Mouse (Mus musculus) c-Kit-positive CD71-positive TER-119-positive erythroid progenitor cells, embryonic 14.5 days (primary cell): ENCODE data around the gene Zfp65.
A peak's percentile ranks its signal among the peaks of the same experiment; 100 is the strongest.
"Not testable (repeated sequence)": the region's sequence is repeated elsewhere in the genome, so short reads cannot be mapped to it uniquely, and the experiment has no call there.

ENCODE experiments used
- DNase-seq: peaks from one replicate; pipeline ENCODE4 v3.0.0-alpha.2; 2013; ENCODE audit warnings: low spot score

Zfp65 gene

GRCm38 (mm10) chr13:67728641-67729318 is at the start of gene Zfp65:
TSS of gene Zfp65 (minus strand) at chr13:67729173.
- DNase-seq, result no peak

GRCm38 (mm10) chr13:67763031-67763768 is 34.2 kb upstream of the Zfp65 start:
- no peak for DNase-seq

GRCm38 (mm10) chr13:67759966-67760365 is 31.0 kb upstream of the Zfp65 start:
- no peak for DNase-seq

GRCm38 (mm10) chr13:67755761-67756160 is 26.8 kb upstream of the Zfp65 start:
- no peak for DNase-seq

GRCm38 (mm10) chr13:67754333-67755306 is 25.6 kb upstream of the Zfp65 start, which contains the start of gene Zfp85:
TSS of gene Zfp85 (minus strand) at chr13:67755228.
- DNase-seq, result peak; percentile 40

GRCm38 (mm10) chr13:67743896-67744295 is 14.9 kb upstream of the Zfp65 start:
- no peak for DNase-seq

- no peak for DNase-seq
Measured at GRCm38 (mm10) chr13:67742941-67743340, 14.0 kb upstream of the Zfp65 start.

GRCm38 (mm10) chr13:67734391-67734790 is 5.4 kb upstream of the Zfp65 start:
- DNase-seq, result not testable (repeated sequence)

GRCm38 (mm10) chr13:67729441-67729840 is 468 bp upstream of the Zfp65 start:
- not testable (repeated sequence) for DNase-seq

- no peak for DNase-seq
Measured at GRCm38 (mm10) chr13:67728106-67728505, 867 bp downstream of the Zfp65 start.

GRCm38 (mm10) chr13:67725331-67725730 is 3.6 kb downstream of the Zfp65 start:
- DNase-seq, result not testable (repeated sequence)

GRCm38 (mm10) chr13:67723848-67724479 is 5.0 kb downstream of the Zfp65 start:
- peak; percentile 83 for DNase-seq

GRCm38 (mm10) chr13:67686971-67687370 is 42.0 kb downstream of the Zfp65 start, which contains the start of gene Zfp738:
TSS of gene Zfp738 (minus strand) at chr13:67687071.
- DNase-seq, result no peak

- DNase-seq, result not testable (repeated sequence)
Measured at GRCm38 (mm10) chr13:67683841-67684240, 45.1 kb downstream of the Zfp65 start.

- DNase-seq, result peak; percentile 69
Measured at GRCm38 (mm10) chr13:67682959-67683735, 45.8 kb downstream of the Zfp65 start.

- no peak for DNase-seq
Measured at GRCm38 (mm10) chr13:67674902-67675301, 54.1 kb downstream of the Zfp65 start.
